Comparison of ENCODE assay signal across 19 mouse cellular contexts in the genomic region with DNA sequence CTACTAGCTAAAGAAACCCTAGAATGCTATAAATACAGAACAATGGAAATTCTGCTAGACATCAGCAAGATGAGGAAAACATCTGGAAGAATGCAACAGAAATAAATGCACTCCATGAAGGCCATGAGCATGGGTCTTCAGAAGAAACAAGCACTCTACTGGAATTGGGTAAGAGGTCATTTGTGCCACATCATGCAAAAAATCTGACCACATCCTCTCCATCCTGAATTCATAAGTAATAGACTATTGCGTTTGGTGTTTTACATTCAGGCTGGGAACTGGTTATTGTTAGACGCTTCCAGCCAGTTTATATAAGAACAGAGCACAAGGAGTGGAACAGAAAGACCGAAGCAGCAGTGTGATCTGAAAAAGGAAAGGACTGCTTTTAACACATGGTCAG. TPM values are rescaled to one million over a fixed set of nuclear protein-coding genes. Genes with fewer than 3 reads are reported as not detected.
"Had no signal": no experiment of that assay in that cellular context is flagged by ENCODE, and none has a peak within 500 bp of the region (broad histone marks: within the 10 kb centered on the region; RNA-seq: fewer than 3 reads in every experiment).

No protein-coding gene starts in this region.

- H3K27me3 ChIP-seq: intestine, embryonic 15.5 days; limb, embryonic 12.5 days; liver, embryonic 15.5 days; megakaryocyte, embryonic 14.5 days had no signal

- H3K4me1 ChIP-seq: intestine, embryonic 15.5 days; limb, embryonic 12.5 days; liver, embryonic 15.5 days had no signal

- H3K4me3 ChIP-seq: intestine, embryonic 15.5 days; left cerebral cortex, adult 2 months; limb, embryonic 12.5 days; liver, embryonic 15.5 days had no signal

- H3K4me2 ChIP-seq: intestine, embryonic 15.5 days; limb, embryonic 12.5 days; liver, embryonic 15.5 days; midbrain, embryonic 11.5 days had no signal

- ATAC-seq: intestine, embryonic 15.5 days; lung, postnatal 0 days had no signal

- H3K9me3 ChIP-seq: intestine, embryonic 15.5 days; limb, embryonic 12.5 days; liver, embryonic 15.5 days; megakaryocyte, embryonic 14.5 days had no signal

- H3K27ac ChIP-seq: intestine, embryonic 15.5 days; left cerebral cortex, adult 2 months; limb, embryonic 12.5 days; liver, embryonic 15.5 days had no signal

- H3K9ac ChIP-seq: intestine, embryonic 15.5 days; limb, embryonic 12.5 days; liver, embryonic 15.5 days had no signal

- H3K36me3 ChIP-seq: intestine, embryonic 15.5 days; liver, embryonic 15.5 days had no signal

- DNase-seq: kidney, adult 8-10 months; kidney, postnatal 25 days; lung, adult 2 months; lung, postnatal 36 days; right cerebral cortex, postnatal 14 days; thymus, adult 2 months; thymus, postnatal 36 days had no signal

RNA-seq across cellular contexts. Expression of a gene that starts 15.7 kb away (rescaled TPM):
- total RNA-seq: layer of hippocampus, postnatal 25 days; left cerebral cortex, adult 2 months; left cerebral cortex, postnatal 14 days; liver, adult 2 months; midbrain, postnatal 0 days had no signal
- polyA plus RNA-seq: liver, adult 2 months; spleen, adult 2 months; thymus, adult 2 months had no signal
